ENCODE assay signal across 18 mouse cellular contexts in the genomic region with DNA sequence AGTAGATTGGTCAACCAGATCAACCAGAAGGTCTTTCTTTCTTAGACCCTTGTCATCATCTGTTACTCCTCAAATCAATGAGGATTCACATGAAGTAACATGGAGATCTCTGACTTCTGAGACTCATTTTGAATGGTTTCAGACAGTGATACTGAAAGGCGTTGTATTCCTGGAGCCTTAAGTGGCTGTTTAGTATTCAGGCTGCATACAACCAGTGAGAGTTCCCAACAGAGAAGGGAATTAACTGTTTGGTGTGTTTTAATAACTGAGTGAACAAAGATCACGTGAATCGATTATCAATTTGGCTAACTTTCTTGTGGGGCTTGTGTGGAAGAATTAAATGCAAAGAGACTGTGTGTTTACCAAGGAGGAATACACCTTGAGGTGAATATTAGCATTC.
DNase-seq lines count a peak whose midpoint lies in the region; ATAC-seq and TF ChIP-seq lines count a peak whose summit lies in the region.
"Had no signal": no experiment of that assay in that cellular context is flagged by ENCODE, and none has a peak within 500 bp of the region (broad histone marks: within the 10 kb centered on the region; RNA-seq: fewer than 3 reads in every experiment).

No protein-coding gene starts in this region.

- no peak overlapping the region for H3K4me3 ChIP-seq in hindbrain, postnatal 0 days (ENCODE audit: low read length)
- H3K4me3 ChIP-seq in hindbrain, embryonic 12.5 days: no peak overlapping the region
- H3K4me3 ChIP-seq in midbrain, postnatal 0 days (ENCODE audit: low read depth, low read length): no peak overlapping the region
- no peak overlapping the region for H3K4me3 ChIP-seq in midbrain, embryonic 13.5 days (replicated peaks)
- H3K4me3 ChIP-seq: embryonic facial prominence, embryonic 10.5 days; embryonic facial prominence, embryonic 12.5 days; forebrain, embryonic 12.5 days; forebrain, embryonic 15.5 days had no signal

- no peak overlapping the region for H3K4me2 ChIP-seq in hindbrain, postnatal 0 days (ENCODE audit: low read depth, low read length)
- no peak overlapping the region for H3K4me2 ChIP-seq in hindbrain, embryonic 12.5 days (replicated peaks)
- H3K4me2 ChIP-seq in midbrain, postnatal 0 days (ENCODE audit: low read depth, low read length, poor library complexity, severe bottlenecking): no peak overlapping the region
- H3K4me2 ChIP-seq in midbrain, embryonic 13.5 days (replicated peaks): no peak overlapping the region
- H3K4me2 ChIP-seq: embryonic facial prominence, embryonic 12.5 days; forebrain, embryonic 12.5 days; forebrain, embryonic 15.5 days had no signal

- peak; percentile 42 for DNase-seq in hindbrain, postnatal 0 days (ENCODE audit: low spot score)
- peak; percentile 24 for DNase-seq in midbrain, postnatal 0 days (ENCODE audit: low spot score)
- DNase-seq in right cerebral cortex, adult 18-20 months: no peak
- DNase-seq: adrenal gland, adult 2 months; adrenal gland, postnatal 10 days; adrenal gland, postnatal 25 days; cerebellum, adult 11-12 months; cerebellum, adult 2 months; cerebellum, adult 9-10 months; cerebellum, postnatal 10 days; cerebellum, postnatal 25 days; forebrain, postnatal 0 days had no signal

- H3K36me3 ChIP-seq in hindbrain, postnatal 0 days (ENCODE audit: insufficient read depth, low read length): no peaks in the 10 kb centered on the region
- H3K36me3 ChIP-seq in hindbrain, embryonic 12.5 days: no peaks in the 10 kb centered on the region
- H3K36me3 ChIP-seq in midbrain, postnatal 0 days (ENCODE audit: insufficient read depth, low read length): no peaks in the 10 kb centered on the region
- no peaks in the 10 kb centered on the region for H3K36me3 ChIP-seq in midbrain, embryonic 13.5 days
- H3K36me3 ChIP-seq: embryonic facial prominence, embryonic 10.5 days; embryonic facial prominence, embryonic 12.5 days; forebrain, embryonic 12.5 days; forebrain, embryonic 15.5 days had no signal

- TF ChIP-seq CTCF in hindbrain, postnatal 0 days (IDR thresholded peaks at IDR 0.05; ENCODE audit: low read depth): no peak
- TF ChIP-seq CTCF in midbrain, postnatal 0 days (IDR thresholded peaks at IDR 0.05): no peak

- no peaks in the 10 kb centered on the region for H3K9me3 ChIP-seq in hindbrain, postnatal 0 days (ENCODE audit: low read length)
- H3K9me3 ChIP-seq in hindbrain, embryonic 12.5 days (replicated peaks): no peaks in the 10 kb centered on the region
- H3K9me3 ChIP-seq in midbrain, postnatal 0 days (ENCODE audit: low read length): no peaks in the 10 kb centered on the region
- no peaks in the 10 kb centered on the region for H3K9me3 ChIP-seq in midbrain, embryonic 13.5 days
- H3K9me3 ChIP-seq: embryonic facial prominence, embryonic 10.5 days; embryonic facial prominence, embryonic 12.5 days; forebrain, embryonic 12.5 days; forebrain, embryonic 15.5 days had no signal

- H3K9ac ChIP-seq in hindbrain, postnatal 0 days (replicated peaks; ENCODE audit: low read length): no peak overlapping the region
- H3K9ac ChIP-seq in hindbrain, embryonic 12.5 days: no peak overlapping the region
- H3K9ac ChIP-seq in midbrain, postnatal 0 days (replicated peaks; ENCODE audit: low read length, poor library complexity, severe bottlenecking): no peak overlapping the region
- H3K9ac ChIP-seq in midbrain, embryonic 13.5 days (replicated peaks): no peak overlapping the region
- H3K9ac ChIP-seq: embryonic facial prominence, embryonic 12.5 days; forebrain, embryonic 12.5 days; forebrain, embryonic 15.5 days; forebrain, postnatal 0 days had no signal

- 44% methylated on average over 3 of the region's 3 CpGs for WGBS in hindbrain, postnatal 0 days
- 75% methylated on average over 3 of the region's 3 CpGs for WGBS in hindbrain, embryonic 12.5 days
- 51% methylated on average over 3 of the region's 3 CpGs for WGBS in midbrain, postnatal 0 days
- WGBS in midbrain, embryonic 13.5 days: 63% methylated on average over 3 of the region's 3 CpGs

- no peak overlapping the region for H3K27ac ChIP-seq in hindbrain, postnatal 0 days
- no peak overlapping the region for H3K27ac ChIP-seq in hindbrain, embryonic 12.5 days
- H3K27ac ChIP-seq in midbrain, postnatal 0 days (ENCODE audit: low read depth, low read length): no peak overlapping the region
- no peak overlapping the region for H3K27ac ChIP-seq in midbrain, embryonic 13.5 days
- H3K27ac ChIP-seq: embryonic facial prominence, embryonic 10.5 days; embryonic facial prominence, embryonic 12.5 days; forebrain, embryonic 12.5 days; forebrain, embryonic 15.5 days had no signal

- H3K4me1 ChIP-seq in hindbrain, postnatal 0 days (ENCODE audit: insufficient read depth, low read length): peaks cover 3% of the 10 kb centered on the region; the same call in 1 of the 2 replicates
- H3K4me1 ChIP-seq in hindbrain, embryonic 12.5 days: peaks cover 16% of the 10 kb centered on the region
- peaks cover 12% of the 10 kb centered on the region for H3K4me1 ChIP-seq in midbrain, postnatal 0 days (ENCODE audit: insufficient read depth, low read length)
- peaks cover 26% of the 10 kb centered on the region for H3K4me1 ChIP-seq in midbrain, embryonic 13.5 days (replicated peaks)

- ATAC-seq in hindbrain, postnatal 0 days: no peak
- ATAC-seq in hindbrain, embryonic 12.5 days (ENCODE audit: low FRiP score): no peak
- ATAC-seq in midbrain, postnatal 0 days (ENCODE audit: low FRiP score): no peak
- ATAC-seq in midbrain, embryonic 13.5 days: no peak
- ATAC-seq: forebrain, embryonic 15.5 days; forebrain, postnatal 0 days had no signal

- no peaks in the 10 kb centered on the region for H3K27me3 ChIP-seq in hindbrain, postnatal 0 days (ENCODE audit: insufficient read depth, low read length)
- no peaks in the 10 kb centered on the region for H3K27me3 ChIP-seq in hindbrain, embryonic 12.5 days
- no peaks in the 10 kb centered on the region for H3K27me3 ChIP-seq in midbrain, postnatal 0 days (ENCODE audit: insufficient read depth, low read length)
- no peaks in the 10 kb centered on the region for H3K27me3 ChIP-seq in midbrain, embryonic 13.5 days
- H3K27me3 ChIP-seq: embryonic facial prominence, embryonic 12.5 days; forebrain, embryonic 12.5 days; forebrain, embryonic 15.5 days had no signal
